Mouse (Mus musculus) liver, embryonic 14.5 days (tissue): ENCODE results near the gene Sept5.

Experiments
- CTCF ChIP-seq: IDR thresholded peaks from 2 replicates; pipeline ENCODE4 v1.5.1; 2016; ENCODE audit warnings: antibody characterized with exemption, low read depth, control low read depth
- EP300 ChIP-seq: IDR thresholded peaks from 2 replicates; pipeline ENCODE4 v1.6.1; 2016; ENCODE audit warnings: antibody characterized with exemption, low read depth

- TF ChIP-seq EP300 (no peak), CTCF (no peak)
These were observed 5.8 kb downstream of the Sept5 start for GRCm38 (mm10) chr16:18623751-18624540.
